Mouse (Mus musculus) urinary bladder, adult 18-20 months (tissue): ENCODE measurements around the gene Gpr68.
A peak's percentile ranks its signal among the peaks of the same experiment; 100 is the strongest.

ENCODE experiments used
- DNase-seq, 2 experiments: peaks; one replicate each; pipeline ENCODE4 v3.0.0; 2022; ENCODE audit warnings: low spot score in 2 of 2, mixed read lengths in 2 of 2

Gpr68 gene

DNA sequence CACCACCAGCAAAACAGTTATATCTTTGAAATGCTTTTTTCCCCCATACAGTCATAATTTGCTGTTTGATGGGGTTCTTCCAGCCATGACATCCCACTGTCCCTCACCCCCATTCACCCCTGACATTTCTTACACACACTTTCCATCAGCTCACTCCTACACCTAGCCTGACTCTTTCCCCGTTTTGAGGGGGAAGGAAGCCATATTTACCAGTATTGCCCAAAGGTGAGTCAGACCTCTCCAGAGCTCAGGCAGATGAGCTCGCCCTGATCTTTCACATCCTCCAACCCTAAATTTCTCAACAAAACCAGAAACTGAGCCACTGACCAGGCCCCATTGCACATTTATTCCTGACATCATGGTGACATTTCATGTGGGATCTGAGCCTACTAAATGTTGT lies 36.2 kb downstream of the Gpr68 start:
- no peak for DNase-seq

GRCm38 (mm10) chr12:100871234-100871633 lies 36.8 kb downstream of the Gpr68 start:
- DNase-seq: no peak

DNA sequence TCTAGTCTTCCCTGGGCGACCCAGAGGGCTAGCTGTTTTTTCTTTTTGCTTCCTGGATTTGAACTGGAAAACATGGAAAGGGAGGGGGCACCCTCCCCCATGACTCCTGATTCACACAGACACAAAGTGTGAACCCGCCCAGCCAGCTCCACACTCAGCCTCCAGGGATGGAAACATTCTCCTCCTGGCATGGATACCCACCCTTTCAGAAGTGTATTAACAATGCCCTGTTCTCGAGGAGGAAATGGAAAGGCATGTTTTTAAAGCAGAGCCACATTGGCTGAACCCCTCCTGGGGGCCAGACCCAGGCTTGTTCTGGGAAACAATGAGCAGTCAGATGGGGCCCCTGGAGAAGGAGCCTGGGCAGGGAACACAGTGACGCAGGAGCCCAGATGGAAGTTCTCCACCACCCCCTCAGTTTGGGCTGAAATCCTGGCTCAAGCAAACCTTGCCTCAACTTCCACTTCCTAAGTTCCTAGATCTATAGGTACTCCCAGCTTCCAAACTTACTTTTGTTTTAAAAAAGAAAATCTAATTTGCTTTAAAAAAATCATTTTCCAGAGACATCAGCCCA lies 39.9 kb downstream of the Gpr68 start:
- DNase-seq: no peak

GRCm38 (mm10) chr12:100867097-100867496 lies 40.9 kb downstream of the Gpr68 start:
- DNase-seq: no peak

DNA sequence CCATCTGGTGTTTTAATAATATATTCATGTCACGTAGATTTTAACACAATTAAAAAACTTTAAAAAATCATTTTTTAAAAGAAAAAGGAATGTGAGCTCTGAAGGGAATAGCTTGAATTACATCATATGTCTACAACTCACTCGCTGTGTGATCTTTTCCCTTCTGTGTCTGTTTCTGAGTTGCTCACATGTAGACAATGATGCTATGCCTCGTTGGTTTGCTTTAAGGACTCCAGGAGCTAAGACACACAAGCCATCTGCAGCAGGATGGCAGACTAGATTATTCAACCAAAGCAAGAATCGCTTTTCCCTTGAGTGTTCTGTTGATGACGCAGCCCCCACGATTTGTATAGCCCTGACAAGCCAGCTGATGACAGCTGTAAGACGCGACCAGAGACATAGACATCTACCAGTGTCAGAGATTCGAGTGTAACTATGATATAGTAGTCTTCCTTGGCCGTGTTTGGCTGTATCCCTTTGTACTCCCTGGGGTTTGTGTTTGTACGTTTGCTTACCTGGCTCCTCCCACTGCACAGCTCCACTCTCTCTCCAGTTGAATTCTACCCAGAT lies 42.4 kb downstream of the Gpr68 start:
- DNase-seq: no peak

- no peak for DNase-seq
These were observed 42.9 kb downstream of the Gpr68 start for GRCm38 (mm10) chr12:100865072-100865471.

DNA sequence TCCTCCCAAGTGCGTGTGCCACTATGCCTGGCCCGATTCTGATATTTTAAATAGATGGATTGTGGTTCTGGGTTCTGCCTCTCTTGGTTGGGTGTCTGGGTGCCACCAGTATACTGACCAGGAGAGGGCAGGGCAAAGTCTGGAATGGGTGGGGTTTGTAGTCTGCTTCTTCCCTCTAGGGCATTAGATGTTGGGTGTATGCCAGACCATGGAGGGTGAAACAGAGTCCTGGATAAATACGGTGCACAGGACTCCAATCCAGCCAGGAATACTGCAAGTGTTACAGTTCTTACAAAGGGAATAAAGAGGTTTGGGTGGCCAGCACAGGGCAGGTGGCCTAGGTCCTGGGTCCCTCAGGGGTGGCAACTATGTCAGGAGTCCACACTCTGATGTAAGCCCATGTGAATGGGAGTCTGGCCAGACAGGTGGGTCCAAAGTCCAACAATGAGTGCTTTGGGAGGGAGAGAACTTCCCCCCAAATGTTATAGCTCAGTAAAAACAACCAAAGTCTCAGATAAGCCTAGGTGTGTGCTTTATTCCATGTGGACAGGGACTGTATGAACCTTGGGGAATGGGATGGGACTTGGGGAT lies 45.0 kb downstream of the Gpr68 start:
- DNase-seq: no peak

GRCm38 (mm10) chr12:100862272-100862671 lies 45.7 kb downstream of the Gpr68 start:
- DNase-seq: no peak

DNA sequence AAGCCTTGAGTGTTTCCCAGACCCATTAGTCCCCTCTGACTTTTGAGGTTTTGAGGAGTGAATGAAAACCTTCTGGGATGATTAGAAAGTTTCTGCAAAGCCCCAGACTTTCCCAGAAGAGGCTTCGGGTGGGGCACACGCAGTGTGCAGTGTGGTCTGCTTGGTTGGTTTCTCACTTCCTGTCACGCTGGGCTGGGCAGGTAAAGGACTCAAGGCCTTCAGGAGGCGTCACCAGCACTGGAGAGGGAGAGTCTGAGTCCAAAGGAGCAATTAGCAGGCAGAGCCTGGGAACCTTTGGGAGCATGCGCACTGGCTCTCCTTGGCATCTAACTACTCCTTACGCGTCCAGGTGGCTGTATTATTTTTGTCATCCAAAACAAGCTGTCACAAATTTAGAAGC lies 50.2 kb downstream of the Gpr68 start:
- no peak for DNase-seq

GRCm38 (mm10) chr12:100856337-100856736 lies 51.7 kb downstream of the Gpr68 start:
- no peak for DNase-seq

DNA sequence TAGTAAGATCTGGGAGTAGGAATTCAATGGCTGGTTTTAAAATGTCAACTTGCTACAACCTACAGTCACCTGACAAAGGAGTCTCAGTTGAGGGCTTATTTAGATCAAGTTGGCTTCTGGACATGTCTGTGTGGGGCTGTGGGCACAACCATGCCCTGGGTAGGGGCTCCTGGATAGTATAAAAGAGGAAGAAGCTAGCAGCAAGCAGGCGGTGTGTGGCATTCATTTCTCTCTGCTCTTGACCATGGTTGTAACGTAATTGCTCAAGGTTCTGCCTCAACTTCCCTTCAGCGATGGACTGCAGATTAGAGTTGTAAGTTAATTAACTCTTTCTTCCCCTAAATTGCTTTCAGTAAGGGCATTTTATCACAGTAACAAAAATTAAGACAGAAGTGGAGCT lies 55.6 kb downstream of the Gpr68 start:
- DNase-seq: no peak

DNA sequence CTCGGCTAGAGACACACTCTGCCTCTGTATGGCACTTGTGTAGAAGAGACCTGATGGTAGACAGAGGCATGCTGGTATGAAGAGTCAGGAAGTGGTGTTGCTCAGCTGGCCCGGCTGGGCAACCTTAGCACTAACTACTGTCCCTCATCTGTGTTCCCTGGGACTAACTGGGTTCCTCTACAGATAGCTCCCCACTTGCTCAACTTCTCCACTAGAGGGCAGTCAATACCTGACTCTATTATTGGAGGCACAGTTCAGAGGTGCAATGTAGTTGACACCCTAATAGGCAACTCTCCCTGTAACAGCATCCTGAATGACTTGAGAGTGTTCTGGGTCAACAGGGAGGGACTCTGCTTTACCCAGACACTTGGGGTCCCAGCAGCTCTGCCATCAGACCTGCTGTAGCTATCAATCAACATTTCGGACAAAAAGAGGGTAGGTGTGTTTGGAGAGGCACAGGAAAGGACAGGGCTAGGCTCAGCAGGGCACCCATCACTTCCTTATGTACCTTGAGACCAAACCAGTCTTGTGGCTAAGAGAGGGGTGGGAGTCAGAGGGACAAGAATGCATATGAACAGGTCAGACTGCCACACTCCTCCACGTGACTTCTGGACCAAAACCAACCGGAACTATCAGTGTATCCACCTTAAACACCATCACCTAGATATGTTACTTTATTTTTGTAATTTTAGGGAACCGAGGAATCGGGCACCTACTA lies 58.4 kb downstream of the Gpr68 start:
- DNase-seq: peak in 1 of 2 experiments; percentile 18

DNA sequence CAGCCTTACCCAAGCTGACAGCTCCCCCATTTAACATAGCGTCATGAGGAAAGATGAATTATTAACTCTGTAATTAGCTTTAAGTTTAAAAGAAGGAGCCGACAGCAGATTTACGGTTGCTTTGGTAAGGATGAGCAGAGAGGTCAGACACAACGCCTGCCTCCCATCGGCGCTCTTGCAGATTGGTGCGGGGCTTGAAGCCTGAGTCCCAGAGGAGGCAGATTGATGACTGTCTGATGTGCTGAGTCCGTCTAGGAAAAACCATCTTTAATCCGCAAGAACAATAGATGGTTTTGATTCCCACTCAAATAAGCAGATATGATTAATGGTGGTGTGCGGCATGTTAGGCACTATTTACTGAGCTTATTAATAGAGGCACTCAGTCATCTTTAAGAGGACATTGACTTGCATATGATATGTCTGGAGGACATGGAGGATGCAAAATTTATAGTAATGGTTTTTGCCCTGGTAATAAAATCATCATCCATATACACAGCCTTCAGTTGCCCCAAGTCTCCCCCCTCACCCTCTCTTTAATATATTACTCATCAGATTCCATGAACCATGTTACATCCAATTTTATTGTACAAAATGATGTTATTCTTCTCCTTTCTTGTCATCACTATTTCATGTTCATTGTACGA lies 60.4 kb downstream of the Gpr68 start:
- DNase-seq: no peak

DNA sequence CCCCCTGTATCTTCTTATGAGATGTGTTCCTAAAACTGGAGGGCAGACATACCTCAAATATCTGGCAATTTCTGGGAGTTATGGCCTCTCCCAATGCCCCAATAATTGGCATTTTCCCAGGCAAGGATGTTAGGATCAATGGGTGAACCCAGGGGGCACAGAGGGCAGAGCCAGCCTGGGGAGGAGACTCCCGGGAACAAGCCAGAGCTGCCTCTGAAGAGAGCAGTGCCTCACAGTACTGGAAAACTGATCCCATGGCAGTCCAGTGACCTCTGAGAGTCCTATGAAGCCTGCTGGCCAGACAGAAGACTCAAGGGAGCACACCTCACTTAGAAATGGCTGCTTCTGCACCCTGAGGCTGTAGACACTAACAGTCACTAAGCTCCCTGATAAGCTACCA lies 61.4 kb downstream of the Gpr68 start:
- no peak for DNase-seq

GRCm38 (mm10) chr12:100845829-100846228 lies 62.2 kb downstream of the Gpr68 start:
- DNase-seq: no peak

DNA sequence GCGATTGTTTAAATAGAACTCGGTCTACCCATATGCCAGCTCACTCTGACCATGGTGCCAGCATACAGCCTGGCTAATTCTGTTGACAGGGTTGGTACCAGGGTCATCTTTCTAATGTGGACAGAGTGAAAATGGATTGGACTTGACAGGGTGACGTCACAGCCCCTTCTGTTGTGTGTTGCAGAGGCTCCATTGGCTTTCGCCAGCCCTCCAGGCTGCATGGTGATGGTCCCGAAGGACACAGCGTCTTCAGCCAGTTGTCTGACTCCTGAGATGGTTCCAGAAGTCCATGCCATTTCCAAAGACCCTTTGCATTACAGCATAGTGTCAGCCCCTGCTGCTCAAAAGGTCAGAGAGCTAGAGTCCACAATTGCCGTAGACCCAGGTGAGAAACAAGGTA lies 63.5 kb downstream of the Gpr68 start:
- DNase-seq: no peak

DNA sequence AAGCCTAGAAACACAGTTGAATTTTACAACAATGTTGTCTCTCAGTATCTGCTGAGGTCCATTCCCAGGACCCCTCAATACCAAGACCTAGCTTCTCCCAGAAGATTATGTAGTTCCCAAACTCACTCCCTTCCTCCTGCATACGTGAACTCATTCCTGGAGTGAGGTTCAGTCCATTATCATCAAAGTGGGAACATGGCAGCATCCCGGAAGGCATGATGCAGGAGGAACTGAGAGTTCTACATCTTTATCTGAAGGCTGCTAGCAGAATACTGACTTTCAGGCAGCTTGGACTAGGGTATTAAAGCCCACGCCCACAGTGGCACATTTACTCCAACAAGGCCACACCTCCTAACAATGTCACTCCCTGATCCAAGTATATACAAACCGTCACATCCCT lies 64.8 kb downstream of the Gpr68 start:
- DNase-seq: no peak

- peak; percentile 56 to 68 for DNase-seq
These were observed 66.7 kb downstream of the Gpr68 start for GRCm38 (mm10) chr12:100841211-100841792.

GRCm38 (mm10) chr12:100839926-100840325 lies 68.1 kb downstream of the Gpr68 start:
- DNase-seq: no peak

- DNase-seq: no peak
These were observed 68.9 kb downstream of the Gpr68 start for GRCm38 (mm10) chr12:100839079-100839600.

- no peak for DNase-seq
These were observed 70.8 kb downstream of the Gpr68 start for GRCm38 (mm10) chr12:100837208-100837607.
